Mouse (Mus musculus): ENCODE measurements at regions not wholly inside any gene's neighbourhood (a gene's known extent, or its start where the extent isn't known, plus 50 kb on each side); places are given as distances from the start of the nearest gene placed in this dataset.

GRCm38 (mm10) chr16:19842346-19843025 is 82.5 kb downstream of the B3gnt5 start:
- TF ChIP-seq CTCF (IDR thresholded peaks at IDR 0.05; ENCODE audit: low read depth) (no peak), EP300 (optimal IDR thresholded peaks at IDR 0.05) (no peak)

Data from stomach, postnatal 0 days (tissue).